In genomic region chr2:167492713-167493636, GRCm38 (mm10) we compare ENCODE assay signal across 7 mouse cellular contexts. TPM values are rescaled to one million over a fixed set of nuclear protein-coding genes. Genes with fewer than 3 reads are reported as not detected.
DNase-seq lines count a peak whose midpoint lies in the region; ATAC-seq lines count a peak whose summit lies in the region.

Gene Spata2 (minus strand): TSS chr2:167492887.

- no peaks in the 10 kb centered on the region for H3K36me3 ChIP-seq in embryonic facial prominence, embryonic 11.5 days (replicated peaks; ENCODE audit: control insufficient read depth, insufficient read depth, low read depth, low read length)
- no peaks in the 10 kb centered on the region for H3K36me3 ChIP-seq in limb, embryonic 11.5 days (ENCODE audit: control insufficient read depth, insufficient read depth, low read length)
- peaks cover 4% of the 10 kb centered on the region; the same call in 1 of the 2 replicates for H3K36me3 ChIP-seq in midbrain, embryonic 14.5 days (ENCODE audit: control insufficient read depth, insufficient read depth, low read length)

- peak within 1 kb of the TSS; percentile 86 for H3K4me2 ChIP-seq in embryonic facial prominence, embryonic 11.5 days (ENCODE audit: low read depth, low read length)
- peak within 1 kb of the TSS; percentile 76 for H3K4me2 ChIP-seq in limb, embryonic 11.5 days (ENCODE audit: low read depth, severe bottlenecking)
- peak within 1 kb of the TSS; percentile 95 for H3K4me2 ChIP-seq in midbrain, embryonic 14.5 days (ENCODE audit: low read length)

- peaks cover 3% of the 10 kb centered on the region; the same call in 1 of the 2 replicates for H3K4me1 ChIP-seq in embryonic facial prominence, embryonic 11.5 days (ENCODE audit: control insufficient read depth, insufficient read depth, low read length)
- H3K4me1 ChIP-seq in limb, embryonic 11.5 days (ENCODE audit: control insufficient read depth, insufficient read depth, low read length), result peaks cover 10% of the 10 kb centered on the region; the same call in 1 of the 2 replicates
- H3K4me1 ChIP-seq in midbrain, embryonic 14.5 days (ENCODE audit: control insufficient read depth, insufficient read depth, low read length), result peaks cover 16% of the 10 kb centered on the region

- no peaks in the 10 kb centered on the region for H3K27me3 ChIP-seq in embryonic facial prominence, embryonic 11.5 days (ENCODE audit: control insufficient read depth, insufficient read depth, low read length)
- no peaks in the 10 kb centered on the region for H3K27me3 ChIP-seq in limb, embryonic 11.5 days (ENCODE audit: control insufficient read depth, insufficient read depth, low read length)
- no peaks in the 10 kb centered on the region for H3K27me3 ChIP-seq in midbrain, embryonic 14.5 days (ENCODE audit: control insufficient read depth, insufficient read depth, low read length)

- WGBS in embryonic facial prominence, embryonic 11.5 days, result 1% methylated on average over 63 of the region's 63 CpGs
- WGBS in limb, embryonic 11.5 days, result 1% methylated on average over 63 of the region's 63 CpGs
- 2% methylated on average over 63 of the region's 63 CpGs for WGBS in midbrain, embryonic 14.5 days

- peak within 1 kb of the TSS; percentile 99 for H3K4me3 ChIP-seq in embryonic facial prominence, embryonic 11.5 days (ENCODE audit: low read depth, low read length)
- peak within 1 kb of the TSS; percentile 94 for H3K4me3 ChIP-seq in limb, embryonic 11.5 days (ENCODE audit: low read depth, low read length)
- peak within 1 kb of the TSS; percentile 100 for H3K4me3 ChIP-seq in midbrain, embryonic 14.5 days (replicated peaks; ENCODE audit: low read depth, low read length)

- peak; percentile 95 for DNase-seq in adrenal gland, postnatal 14 days
- DNase-seq in embryonic facial prominence, embryonic 11.5 days (ENCODE audit: low spot score), result peak; percentile 92
- peak; percentile 100 for DNase-seq in heart, adult 11 months
- DNase-seq in kidney, adult 18-20 months, result peak; percentile 96
- peak; percentile 94 for DNase-seq in limb, embryonic 11.5 days (ENCODE audit: low spot score)
- peak; percentile 95 for DNase-seq in midbrain, embryonic 14.5 days
- peak; percentile 90 to 95 for DNase-seq in spleen, adult 18-20 months

- peak within 1 kb of the TSS; percentile 86 for H3K9ac ChIP-seq in embryonic facial prominence, embryonic 11.5 days (replicated peaks; ENCODE audit: low read length)
- H3K9ac ChIP-seq in limb, embryonic 11.5 days (ENCODE audit: low read length), result peak within 1 kb of the TSS; percentile 85
- H3K9ac ChIP-seq in midbrain, embryonic 14.5 days (replicated peaks; ENCODE audit: low read length), result peak within 1 kb of the TSS; percentile 92

- ATAC-seq in embryonic facial prominence, embryonic 11.5 days (replicated peaks; ENCODE audit: insufficient number of reproducible peaks, low FRiP score, low TSS enrichment, low read depth), result peak; percentile 77
- ATAC-seq in limb, embryonic 11.5 days (ENCODE audit: insufficient number of reproducible peaks, low FRiP score, low TSS enrichment, low read depth), result peak; percentile 72
- ATAC-seq in midbrain, embryonic 14.5 days (ENCODE audit: low FRiP score, low TSS enrichment), result peak; percentile 88

- no peaks in the 10 kb centered on the region for H3K9me3 ChIP-seq in embryonic facial prominence, embryonic 11.5 days (replicated peaks; ENCODE audit: control insufficient read depth, low read length)
- H3K9me3 ChIP-seq in limb, embryonic 11.5 days (ENCODE audit: control insufficient read depth, low read length), result no peaks in the 10 kb centered on the region
- no peaks in the 10 kb centered on the region for H3K9me3 ChIP-seq in midbrain, embryonic 14.5 days (ENCODE audit: control insufficient read depth, low read length)

- H3K27ac ChIP-seq in embryonic facial prominence, embryonic 11.5 days (replicated peaks; ENCODE audit: low read depth, low read length), result peak within 1 kb of the TSS; percentile 72
- peak within 1 kb of the TSS; percentile 92 for H3K27ac ChIP-seq in limb, embryonic 11.5 days (replicated peaks; ENCODE audit: low read depth, low read length)
- peak within 1 kb of the TSS; percentile 97 for H3K27ac ChIP-seq in midbrain, embryonic 14.5 days (replicated peaks; ENCODE audit: low read depth, low read length)

RNA-seq across cellular contexts. Expression of gene Spata2, which starts in this region (rescaled TPM):
- 30.1 and 32.5 TPM in 2 replicates for total RNA-seq in adrenal gland, postnatal 14 days (2021)
- polyA plus RNA-seq in embryonic facial prominence, embryonic 11.5 days (2014; fragmentation: Nextera tagmentation; extraction: Ambion mirVana), result 12.1 and 13.1 TPM in 2 replicates
- polyA plus RNA-seq in limb, embryonic 11.5 days (2014; fragmentation: Nextera tagmentation; extraction: Ambion mirVana), result 14.6 and 16.0 TPM in 2 replicates
- 27.4 and 29.9 TPM in 2 replicates for polyA plus RNA-seq in midbrain, embryonic 14.5 days (2014; fragmentation: Nextera tagmentation; extraction: Ambion mirVana)

Comparison
In these comparisons a context has a peak if more than half of its experiments do, and no peak if none do; other contexts are left out.
1. Peak in every context shown above with its lines: DNase-seq, ATAC-seq, H3K4me3 ChIP-seq and H3K27ac ChIP-seq.